Mouse (Mus musculus) kidney, embryonic 14.5 days (tissue): Measurements from ENCODE around the gene 5730455P16Rik. TPM values are rescaled to one million over a fixed set of nuclear protein-coding genes. Genes with fewer than 3 reads are reported as not detected.
"Not testable (repeated sequence)": the region's sequence is repeated elsewhere in the genome, so short reads cannot be mapped to it uniquely, and the experiment has no call there.

Source experiments
- ATAC-seq: fragments of 200-750 bp; cut with Nextera tagmentation; 2 replicates; pipeline ENCODE4 v1.8.0; 2017; ENCODE audit warnings: moderate number of reproducible peaks, mild to moderate bottlenecking, moderate TSS enrichment, moderate library complexity; ENCODE audit not compliant: low FRiP score, low TSS enrichment
- H3K27ac ChIP-seq: fragments of 300-500 bp; sonication (generic); 2 replicates; pipeline ENCODE4 v1.5.1; 2014; ENCODE audit warnings: low read depth, mild to moderate bottlenecking, low read length, moderate library complexity, mixed read lengths
- H3K27me3 ChIP-seq: fragments of 300-500 bp; sonication (generic); 2 replicates; pipeline ENCODE4 v1.6.1; 2014; ENCODE audit warnings: mild to moderate bottlenecking, low read length; ENCODE audit not compliant: control insufficient read depth, insufficient read depth
- H3K36me3 ChIP-seq: fragments of 300-500 bp; sonication (generic); 2 replicates; pipeline ENCODE4 v1.6.1; 2014; ENCODE audit warnings: low read length, mixed read lengths; ENCODE audit not compliant: control insufficient read depth, insufficient read depth
- H3K4me1 ChIP-seq: fragments of 300-500 bp; sonication (generic); 2 replicates; pipeline ENCODE4 v1.6.1; 2014; ENCODE audit warnings: low read length, mixed read lengths; ENCODE audit not compliant: control insufficient read depth, insufficient read depth
- H3K4me2 ChIP-seq: fragments of 300-500 bp; sonication (generic); replicated peaks from 2 replicates; pipeline ENCODE4 v1.6.1; 2014; ENCODE audit warnings: low read depth, mild to moderate bottlenecking, low read length
- H3K4me3 ChIP-seq: fragments of 300-500 bp; sonication (generic); 2 replicates; pipeline ENCODE4 v1.5.1; 2014; ENCODE audit warnings: mild to moderate bottlenecking, low read length
- H3K9ac ChIP-seq: fragments of 300-500 bp; sonication (generic); 2 replicates; pipeline ENCODE4 v1.6.1; 2014; ENCODE audit warnings: low read depth, mild to moderate bottlenecking, low read length, moderate library complexity
- H3K9me3 ChIP-seq: fragments of 300-500 bp; sonication (generic); 2 replicates; pipeline ENCODE4 v1.6.1; 2016; ENCODE audit warnings: low read length; ENCODE audit not compliant: control insufficient read depth
- WGBS: fragments of 180-500 bp; shearing (Covaris S2); extraction: QIAGEN DNeasy Blood & Tissue Kit; methylation state at CpG from one replicate; pipeline ENCODE4 v1.1.7; 2014; 5-methylcytosine and 5-hydroxymethylcytosine counted together
- polyA plus RNA-seq: library from polyadenylated mRNA; unstranded; fragments of >200 nt; fragmentation: Nextera tagmentation; extraction: Ambion mirVana; gene quantifications from 2 replicates; pipeline ENCODE4 v1.2.1, GENCODE M21; 2014

The 5730455P16Rik gene
- polyA plus RNA-seq, 1 experiment from 2014 or later: 22.9 TPM

DNA sequence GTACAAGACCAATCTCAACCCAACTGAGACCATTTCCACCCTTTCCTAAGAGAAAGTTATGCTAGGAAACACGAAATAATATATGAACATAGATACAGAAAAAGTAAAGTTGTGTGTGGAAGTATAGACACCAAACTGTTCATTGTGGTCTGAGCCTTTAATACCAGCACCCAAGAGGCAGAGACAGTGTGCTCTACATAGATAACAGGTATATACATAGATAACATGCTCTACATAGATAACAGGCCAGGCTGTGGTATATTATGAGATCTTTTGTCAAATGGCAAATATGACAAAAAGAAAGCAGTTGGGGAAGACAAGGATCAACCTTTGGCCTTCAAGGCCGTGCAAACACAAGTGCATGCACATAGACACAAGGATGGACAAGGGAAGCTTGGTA lies 32.5 kb upstream of the 5730455P16Rik start:
- Histone ChIP-seq H3K4me1 (no peaks in the 10 kb centered on the region), H3K9me3 (no peaks in the 10 kb centered on the region), H3K4me3 (no peak overlapping the region), H3K27ac (no peak overlapping the region), H3K27me3 (no peaks in the 10 kb centered on the region), H3K4me2 (no peak overlapping the region), H3K36me3 (peaks cover 50% of the 10 kb centered on the region), H3K9ac (no peak overlapping the region)
- no peak for ATAC-seq
- 87% methylated on average over 2 of the region's 2 CpGs for WGBS

DNA sequence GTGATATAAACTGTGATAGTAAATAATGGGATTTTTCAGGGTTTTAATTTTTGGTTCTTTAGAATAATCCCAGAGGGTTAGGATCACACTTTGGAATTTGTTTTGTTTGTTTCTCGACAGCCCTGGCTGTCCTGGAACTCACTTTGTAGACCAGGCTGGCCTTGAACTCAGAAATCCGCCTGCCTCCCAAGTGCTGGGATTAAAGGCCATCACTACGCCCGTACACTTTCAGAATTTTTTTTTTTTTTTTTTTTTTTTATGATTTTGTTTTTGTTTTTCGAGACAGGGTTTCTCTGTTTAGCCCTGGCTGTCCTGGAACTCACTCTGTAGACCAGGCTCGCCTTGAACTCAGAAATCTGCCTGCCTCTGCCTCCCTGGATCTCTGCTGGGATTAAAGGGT lies 30.0 kb upstream of the 5730455P16Rik start:
- H3K4me1 ChIP-seq, H3K27me3 ChIP-seq, H3K4me3 ChIP-seq, H3K9me3 ChIP-seq, H3K9ac ChIP-seq, ATAC-seq, H3K27ac ChIP-seq, H3K4me2 ChIP-seq: not testable (repeated sequence)
- H3K36me3 ChIP-seq: peaks cover 70% of the 10 kb centered on the region
- WGBS: 96% methylated on average over 6 of the region's 6 CpGs

DNA sequence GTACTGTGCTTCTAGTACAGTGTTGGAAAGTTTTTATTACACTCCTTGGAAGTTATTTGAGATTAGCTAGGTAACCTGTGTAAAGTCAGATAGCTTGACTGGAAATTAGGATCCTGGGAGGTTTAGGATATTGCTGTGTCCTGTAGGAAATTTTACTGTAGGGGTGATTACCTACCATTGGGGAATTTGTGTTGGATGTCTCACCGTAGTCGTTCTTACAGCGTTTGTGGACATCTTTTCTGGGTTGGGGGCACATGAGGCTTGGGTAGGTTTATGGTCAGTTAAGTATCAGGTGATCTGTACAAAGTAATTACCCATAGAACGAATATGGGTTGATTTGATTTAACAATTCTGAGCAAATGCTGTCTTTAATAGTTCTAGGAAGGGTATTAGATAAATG lies 18.8 kb upstream of the 5730455P16Rik start:
- ATAC-seq: no peak
- Histone ChIP-seq H3K27me3 (no peaks in the 10 kb centered on the region), H3K36me3 (peaks cover 84% of the 10 kb centered on the region), H3K9ac (no peak overlapping the region), H3K4me1 (no peaks in the 10 kb centered on the region), H3K4me3 (no peak overlapping the region), H3K4me2 (no peak overlapping the region), H3K27ac (no peak overlapping the region), H3K9me3 (no peaks in the 10 kb centered on the region)
- WGBS: 96% methylated on average over 4 of the region's 4 CpGs

DNA sequence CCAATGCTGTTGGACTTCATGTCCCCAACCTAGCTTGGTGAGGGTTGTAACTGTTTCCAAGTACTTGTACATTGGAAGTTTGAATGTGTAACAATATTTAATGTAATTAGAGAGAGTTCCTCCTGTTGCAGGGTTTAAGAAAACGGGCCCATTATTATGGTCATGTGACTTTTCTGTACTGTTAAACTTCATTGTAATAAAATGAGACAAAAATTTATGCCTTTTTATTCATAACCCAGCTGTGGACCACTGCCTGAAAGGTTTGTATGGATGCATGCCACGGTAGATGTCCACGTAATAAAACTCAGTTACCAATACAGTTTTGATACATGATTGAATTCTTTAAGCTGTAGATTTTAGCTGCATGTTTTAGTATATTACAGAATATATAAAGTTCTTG lies 18.1 kb upstream of the 5730455P16Rik start:
- H3K27me3 ChIP-seq: no peaks in the 10 kb centered on the region
- no peaks in the 10 kb centered on the region for H3K9me3 ChIP-seq

DNA sequence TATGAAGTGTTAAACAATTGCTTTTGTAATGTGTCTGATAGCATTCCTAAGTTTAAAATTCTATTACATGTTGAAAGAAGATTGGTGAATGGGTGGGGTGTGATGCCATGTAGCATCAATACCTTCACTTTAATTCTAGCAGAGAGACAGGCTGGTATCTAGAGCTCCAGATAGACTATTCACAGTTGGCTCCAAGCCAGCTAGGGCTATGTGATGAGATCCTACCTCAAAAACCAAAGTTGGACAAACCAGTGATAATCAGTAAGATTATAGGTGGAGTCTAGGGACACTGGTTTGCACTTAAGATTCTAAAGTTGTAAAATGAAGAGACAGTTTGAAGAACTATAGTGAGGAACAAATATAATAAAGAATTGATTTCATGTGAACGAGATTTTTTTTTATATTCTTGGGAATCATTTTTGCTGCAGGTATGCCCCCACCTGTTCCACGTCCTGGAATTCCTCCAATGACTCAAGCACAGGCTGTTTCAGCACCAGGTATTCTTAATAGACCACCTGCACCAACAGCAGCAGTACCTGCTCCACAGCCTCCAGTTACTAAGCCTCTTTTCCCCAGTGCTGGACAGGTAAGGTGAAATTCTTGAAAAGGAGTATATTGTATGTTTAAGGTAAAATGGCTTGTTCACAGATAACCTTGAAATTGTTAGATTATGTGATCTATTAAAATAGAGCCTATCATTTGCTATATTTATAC lies 13.7 kb upstream of the 5730455P16Rik start:
- Histone ChIP-seq H3K27me3 (no peaks in the 10 kb centered on the region), H3K4me2 (no peak overlapping the region), H3K27ac (no peak overlapping the region), H3K4me1 (no peaks in the 10 kb centered on the region), H3K36me3 (peaks cover 84% of the 10 kb centered on the region), H3K9ac (no peak overlapping the region), H3K4me3 (no peak overlapping the region), H3K9me3 (no peaks in the 10 kb centered on the region)
- no peak for ATAC-seq
- WGBS: 96% methylated on average over 2 of the region's 2 CpGs

More for the DNA sequence above, 18.1 kb upstream of the 5730455P16Rik start:
- ATAC-seq: no peak
- Histone ChIP-seq H3K4me2 (no peak overlapping the region), H3K9ac (no peak overlapping the region), H3K4me1 (no peaks in the 10 kb centered on the region), H3K27ac (no peak overlapping the region), H3K36me3 (peaks cover 87% of the 10 kb centered on the region), H3K4me3 (no peak overlapping the region)
- WGBS: 90% methylated on average over 3 of the region's 3 CpGs

DNA sequence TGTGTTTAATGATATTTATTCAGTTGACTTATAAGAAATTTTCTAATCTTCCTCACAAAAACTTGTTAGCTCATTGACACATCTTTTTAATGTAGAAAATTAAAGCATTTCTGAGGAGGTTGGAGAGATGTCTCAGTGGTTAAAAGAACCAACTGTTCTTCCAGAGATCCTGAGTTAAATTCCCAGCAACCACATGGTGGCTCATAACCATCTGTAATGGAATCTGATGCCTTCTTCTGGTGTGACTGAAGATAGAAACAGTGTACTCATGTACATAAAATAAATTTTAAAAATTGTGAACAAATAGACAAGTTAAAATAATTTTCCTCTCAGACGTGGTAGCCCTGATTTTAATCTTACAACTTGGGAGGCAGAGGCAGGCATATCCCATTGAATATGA lies 12.1 kb upstream of the 5730455P16Rik start:
- 81% methylated on average over 1 of the region's 1 CpGs for WGBS
- no peaks in the 10 kb centered on the region for H3K27me3 ChIP-seq
- no peak for ATAC-seq
- H3K9ac ChIP-seq: no peak overlapping the region
- H3K9me3 ChIP-seq: no peaks in the 10 kb centered on the region
- H3K4me2 ChIP-seq: no peak overlapping the region
- peaks cover 9% of the 10 kb centered on the region; the same call in 1 of the 2 replicates for H3K4me1 ChIP-seq
- peaks cover 80% of the 10 kb centered on the region for H3K36me3 ChIP-seq
- no peak overlapping the region for H3K27ac ChIP-seq
- no peak overlapping the region for H3K4me3 ChIP-seq

DNA sequence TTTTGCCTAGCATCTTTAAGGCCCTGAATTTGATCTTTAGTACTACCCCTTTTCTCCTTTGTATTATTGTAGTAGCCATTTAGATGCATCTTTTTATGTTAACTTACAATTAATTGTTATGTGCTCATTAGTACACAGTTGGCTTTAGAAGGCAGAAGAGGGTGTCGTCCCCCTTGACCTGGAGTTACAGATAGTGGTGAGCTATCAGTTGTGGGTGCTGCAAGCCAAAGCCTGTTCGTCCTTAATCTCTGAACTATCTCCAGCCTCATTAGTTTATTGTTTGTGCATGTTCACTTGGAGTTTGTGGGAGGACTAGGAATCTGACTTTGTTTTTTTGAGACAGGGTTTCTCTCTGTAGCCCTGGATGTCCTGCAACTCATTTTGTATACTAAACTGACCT lies 9.0 kb upstream of the 5730455P16Rik start:
- H3K27ac ChIP-seq: no peak overlapping the region
- H3K36me3 ChIP-seq: peaks cover 58% of the 10 kb centered on the region
- ATAC-seq: no peak
- WGBS: 86% methylated on average over 2 of the region's 2 CpGs
- H3K9ac ChIP-seq: no peak overlapping the region
- H3K4me1 ChIP-seq: peaks cover 9% of the 10 kb centered on the region; the same call in 1 of the 2 replicates
- no peaks in the 10 kb centered on the region for H3K27me3 ChIP-seq
- peak overlapping the region; percentile 74; the same call in 1 of the 2 replicates for H3K4me3 ChIP-seq
- H3K9me3 ChIP-seq: no peaks in the 10 kb centered on the region
- H3K4me2 ChIP-seq: no peak overlapping the region; the same call in 1 of the 2 replicates

DNA sequence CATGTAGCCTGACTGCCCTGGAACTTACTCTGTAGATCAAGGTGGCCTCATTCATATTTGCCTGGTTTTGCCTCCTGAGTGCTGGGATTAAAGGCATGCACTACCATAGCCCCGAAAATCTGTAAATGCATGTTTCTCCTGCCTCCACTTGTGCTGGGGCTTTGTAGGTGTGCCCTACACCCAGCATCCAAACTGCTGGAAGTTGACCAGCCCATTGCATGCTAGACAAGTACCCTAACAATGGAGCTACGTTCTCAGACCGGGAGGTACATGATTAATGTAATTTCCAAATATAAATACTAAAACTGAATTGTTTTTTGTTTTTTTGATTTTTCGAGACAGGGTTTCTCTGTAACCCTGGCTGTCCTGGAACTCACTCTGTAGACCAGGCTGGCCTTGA lies 7.2 kb upstream of the 5730455P16Rik start:
- WGBS: 47% methylated on average over 4 of the region's 4 CpGs
- no peak for ATAC-seq
- Histone ChIP-seq H3K4me1 (peaks cover 9% of the 10 kb centered on the region; the same call in 1 of the 2 replicates), H3K4me3 (peak overlapping the region; percentile 74), H3K4me2 (peak overlapping the region; percentile 88), H3K27ac (no peak overlapping the region), H3K9me3 (no peaks in the 10 kb centered on the region), H3K36me3 (peaks cover 46% of the 10 kb centered on the region), H3K9ac (peak overlapping the region; percentile 98), H3K27me3 (no peaks in the 10 kb centered on the region)

DNA sequence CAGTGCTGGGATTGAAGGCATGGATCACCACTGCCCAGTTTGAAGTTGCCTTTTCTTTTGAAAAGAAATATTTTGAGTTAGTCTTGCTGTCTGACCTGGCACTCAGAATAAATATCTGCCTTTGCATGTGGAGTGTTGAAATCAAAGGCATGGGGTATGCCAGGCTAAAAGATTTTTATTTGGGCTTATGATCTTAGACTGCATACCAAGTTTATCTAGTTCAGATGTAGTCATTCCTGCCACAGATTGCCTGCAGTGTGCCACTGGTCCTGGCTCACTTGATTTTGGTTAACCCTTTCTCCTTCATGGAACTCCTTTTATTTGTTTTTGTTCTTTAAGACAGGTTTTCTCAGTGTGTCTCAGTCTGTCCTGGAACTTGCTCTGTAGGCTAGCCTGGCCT lies 6.6 kb upstream of the 5730455P16Rik start:
- peaks cover 9% of the 10 kb centered on the region; the same call in 1 of the 2 replicates for H3K4me1 ChIP-seq
- peaks cover 40% of the 10 kb centered on the region for H3K36me3 ChIP-seq
- H3K9me3 ChIP-seq: no peaks in the 10 kb centered on the region
- H3K4me3 ChIP-seq: peak overlapping the region; percentile 74
- H3K27ac ChIP-seq: no peak overlapping the region
- H3K9ac ChIP-seq: peak overlapping the region; percentile 98
- no peaks in the 10 kb centered on the region for H3K27me3 ChIP-seq
- H3K4me2 ChIP-seq: peak overlapping the region; percentile 88
- no peak for ATAC-seq
